Mouse (Mus musculus): ENCODE results near the gene Mafg. TPM values are rescaled to one million over a fixed set of nuclear protein-coding genes. Genes with fewer than 3 reads are reported as not detected.
A peak's percentile ranks its signal among the peaks of the same experiment; 100 is the strongest.
"Not testable (repeated sequence)": the region's sequence is repeated elsewhere in the genome, so short reads cannot be mapped to it uniquely, and the experiment has no call there.

Gene Mafg
- 61.7 and 86.9 TPM in 2 replicates for polyA plus RNA-seq (2011; ENCODE audit: insufficient read depth, insufficient read length, low replicate concordance, missing spikeins)

- TF ChIP-seq POLR2A (IDR thresholded peaks at IDR 0.05; ENCODE audit: borderline replicate concordance, control insufficient read depth, low read depth, low read length): peak; percentile 43; the same call in 1 of the 2 replicates
- no peak for TF ChIP-seq CTCF (IDR thresholded peaks at IDR 0.05; ENCODE audit: control insufficient read depth, insufficient read depth, low read length)
- H3K27ac ChIP-seq (ENCODE audit: control insufficient read depth, insufficient read depth, low read depth, low read length, poor library complexity): peak within 1 kb of the TSS; percentile 94
- H3K4me1 ChIP-seq (ENCODE audit: control insufficient read depth, insufficient read depth, low read length): peaks cover 9% of the 10 kb centered on the region
- peak within 1 kb of the TSS; percentile 80 for H3K4me3 ChIP-seq (replicated peaks; ENCODE audit: control insufficient read depth, low read depth, low read length)
- 15% methylated on average over 58 of the region's 58 CpGs for WGBS
Measured at GRCm38 (mm10) chr11:120633520-120634343, at the start of gene Mafg. TSS of gene Mafg (minus strand) at chr11:120633600.

GRCm38 (mm10) chr11:120682683-120683082 lies 49.3 kb upstream of the Mafg start:
- 71% methylated on average over 5 of the region's 5 CpGs for WGBS
- TF ChIP-seq POLR2A (IDR thresholded peaks at IDR 0.05; ENCODE audit: borderline replicate concordance, control insufficient read depth, low read depth, low read length) (no peak), CTCF (IDR thresholded peaks at IDR 0.05; ENCODE audit: control insufficient read depth, insufficient read depth, low read length) (no peak)
- Histone ChIP-seq H3K27ac (ENCODE audit: control insufficient read depth, insufficient read depth, low read depth, low read length, poor library complexity) (no peak overlapping the region), H3K4me1 (ENCODE audit: control insufficient read depth, insufficient read depth, low read length) (no peaks in the 10 kb centered on the region), H3K4me3 (replicated peaks; ENCODE audit: control insufficient read depth, low read depth, low read length) (no peak overlapping the region)

GRCm38 (mm10) chr11:120679909-120680308 lies 46.5 kb upstream of the Mafg start:
- TF ChIP-seq POLR2A (IDR thresholded peaks at IDR 0.05; ENCODE audit: borderline replicate concordance, control insufficient read depth, low read depth, low read length) (no peak), CTCF (IDR thresholded peaks at IDR 0.05; ENCODE audit: control insufficient read depth, insufficient read depth, low read length) (peak; percentile 67)
- 57% methylated on average over 3 of the region's 3 CpGs for WGBS
- no peaks in the 10 kb centered on the region for H3K4me1 ChIP-seq (ENCODE audit: control insufficient read depth, insufficient read depth, low read length)
- no peak overlapping the region for H3K4me3 ChIP-seq (replicated peaks; ENCODE audit: control insufficient read depth, low read depth, low read length)
- no peak overlapping the region for H3K27ac ChIP-seq (ENCODE audit: control insufficient read depth, insufficient read depth, low read depth, low read length, poor library complexity)

- H3K4me3 ChIP-seq (replicated peaks; ENCODE audit: control insufficient read depth, low read depth, low read length): no peak overlapping the region
- H3K4me1 ChIP-seq (ENCODE audit: control insufficient read depth, insufficient read depth, low read length): peaks cover 2% of the 10 kb centered on the region; the same call in 1 of the 2 replicates
- WGBS: 83% methylated on average over 4 of the region's 4 CpGs
- TF ChIP-seq POLR2A (IDR thresholded peaks at IDR 0.05; ENCODE audit: borderline replicate concordance, control insufficient read depth, low read depth, low read length) (no peak), CTCF (IDR thresholded peaks at IDR 0.05; ENCODE audit: control insufficient read depth, insufficient read depth, low read length) (no peak)
- no peak overlapping the region for H3K27ac ChIP-seq (ENCODE audit: control insufficient read depth, insufficient read depth, low read depth, low read length, poor library complexity)
Measured at GRCm38 (mm10) chr11:120676951-120677350, 43.6 kb upstream of the Mafg start.

- 52% methylated on average over 5 of the region's 5 CpGs for WGBS
- H3K4me1 ChIP-seq (ENCODE audit: control insufficient read depth, insufficient read depth, low read length); H3K4me3 ChIP-seq (replicated peaks; ENCODE audit: control insufficient read depth, low read depth, low read length); H3K27ac ChIP-seq (ENCODE audit: control insufficient read depth, insufficient read depth, low read depth, low read length, poor library complexity): not testable (repeated sequence)
Measured at GRCm38 (mm10) chr11:120675875-120676274, 42.5 kb upstream of the Mafg start.

GRCm38 (mm10) chr11:120673594-120674122 lies 40.3 kb upstream of the Mafg start:
- H3K4me3 ChIP-seq (replicated peaks; ENCODE audit: control insufficient read depth, low read depth, low read length): peak overlapping the region; percentile 84
- TF ChIP-seq CTCF (IDR thresholded peaks at IDR 0.05; ENCODE audit: control insufficient read depth, insufficient read depth, low read length): no peak
- TF ChIP-seq POLR2A (IDR thresholded peaks at IDR 0.05; ENCODE audit: borderline replicate concordance, control insufficient read depth, low read depth, low read length): no peak
- 30% methylated on average over 12 of the region's 12 CpGs for WGBS
- peaks cover 2% of the 10 kb centered on the region; the same call in 1 of the 2 replicates for H3K4me1 ChIP-seq (ENCODE audit: control insufficient read depth, insufficient read depth, low read length)
- peak overlapping the region; percentile 96 for H3K27ac ChIP-seq (ENCODE audit: control insufficient read depth, insufficient read depth, low read depth, low read length, poor library complexity)

- H3K27ac ChIP-seq (ENCODE audit: control insufficient read depth, insufficient read depth, low read depth, low read length, poor library complexity): peak within 1 kb of the TSS; percentile 96
- H3K4me3 ChIP-seq (replicated peaks; ENCODE audit: control insufficient read depth, low read depth, low read length): peak within 1 kb of the TSS; percentile 84
- TF ChIP-seq POLR2A (IDR thresholded peaks at IDR 0.05; ENCODE audit: borderline replicate concordance, control insufficient read depth, low read depth, low read length) (peak; percentile 72; the same call in 1 of the 2 replicates), CTCF (IDR thresholded peaks at IDR 0.05; ENCODE audit: control insufficient read depth, insufficient read depth, low read length) (no peak)
- peaks cover 2% of the 10 kb centered on the region; the same call in 1 of the 2 replicates for H3K4me1 ChIP-seq (ENCODE audit: control insufficient read depth, insufficient read depth, low read length)
- WGBS: 1% methylated on average over 83 of the region's 83 CpGs
Measured at GRCm38 (mm10) chr11:120672687-120673593, 39.5 kb upstream of the Mafg start, which contains the start of gene Aspscr1. TSS of gene Aspscr1 (plus strand) at chr11:120672973.

- no peaks in the 10 kb centered on the region for H3K4me1 ChIP-seq (ENCODE audit: control insufficient read depth, insufficient read depth, low read length)
- TF ChIP-seq POLR2A (IDR thresholded peaks at IDR 0.05; ENCODE audit: borderline replicate concordance, control insufficient read depth, low read depth, low read length) (no peak), CTCF (IDR thresholded peaks at IDR 0.05; ENCODE audit: control insufficient read depth, insufficient read depth, low read length) (no peak)
- WGBS: 55% methylated on average over 3 of the region's 3 CpGs
- H3K4me3 ChIP-seq (replicated peaks; ENCODE audit: control insufficient read depth, low read depth, low read length): no peak overlapping the region
- no peak overlapping the region for H3K27ac ChIP-seq (ENCODE audit: control insufficient read depth, insufficient read depth, low read depth, low read length, poor library complexity)
Measured at GRCm38 (mm10) chr11:120666617-120667016, 33.2 kb upstream of the Mafg start.

All from bone marrow, adult 2 months (tissue).